Mouse (Mus musculus) midbrain, embryonic 14.5 days (tissue): ENCODE measurements at regions not wholly inside any gene's neighbourhood (a gene's known extent, or its start where the extent isn't known, plus 50 kb on each side); places are given as distances from the start of the nearest gene placed in this dataset.
A peak's percentile ranks its signal among the peaks of the same experiment; 100 is the strongest.

Experiments used
- ATAC-seq: fragments of 200-750 bp; cut with Nextera tagmentation; 2 replicates; pipeline ENCODE4 v1.8.0; 2017; ENCODE audit warnings: moderate number of reproducible peaks, moderate library complexity; ENCODE audit not compliant: low FRiP score, low TSS enrichment
- DNase-seq: peaks from one replicate; pipeline ENCODE4 v3.0.0-alpha.2; 2015
- H3K27ac ChIP-seq: fragments of 300-500 bp; sonication (generic); replicated peaks from 2 replicates; pipeline ENCODE4 v1.5.1; 2014; ENCODE audit warnings: mild to moderate bottlenecking, low read depth, low read length, moderate library complexity
- H3K27me3 ChIP-seq: fragments of 300-500 bp; sonication (generic); 2 replicates; pipeline ENCODE4 v1.6.1; 2014; ENCODE audit warnings: low read length, control low read depth, mixed read lengths; ENCODE audit not compliant: control insufficient read depth, insufficient read depth
- H3K36me3 ChIP-seq: fragments of 300-500 bp; sonication (generic); 2 replicates; pipeline ENCODE4 v1.6.1; 2014; ENCODE audit warnings: low read length, control low read depth; ENCODE audit not compliant: control insufficient read depth, insufficient read depth
- H3K4me1 ChIP-seq: fragments of 300-500 bp; sonication (generic); 2 replicates; pipeline ENCODE4 v1.6.1; 2014; ENCODE audit warnings: mild to moderate bottlenecking, antibody characterized with exemption, low read length, control low read depth; ENCODE audit not compliant: control insufficient read depth, insufficient read depth
- H3K4me2 ChIP-seq: fragments of 300-500 bp; sonication (generic); 2 replicates; pipeline ENCODE4 v1.6.1; 2014; ENCODE audit warnings: mild to moderate bottlenecking, low read length, moderate library complexity
- H3K4me3 ChIP-seq: fragments of 300-500 bp; sonication (generic); replicated peaks from 2 replicates; pipeline ENCODE4 v1.5.1; 2014; ENCODE audit warnings: low read depth, low read length
- H3K9ac ChIP-seq: fragments of 300-500 bp; sonication (generic); replicated peaks from 2 replicates; pipeline ENCODE4 v1.6.1; 2014; ENCODE audit warnings: mild to moderate bottlenecking, low read length, moderate library complexity
- H3K9me3 ChIP-seq: fragments of 300-500 bp; sonication (generic); 2 replicates; pipeline ENCODE4 v1.6.1; 2016; ENCODE audit warnings: low read length, control low read depth, mixed read lengths; ENCODE audit not compliant: control insufficient read depth
- WGBS: fragments of 180-500 bp; shearing (Covaris S2); extraction: QIAGEN DNeasy Blood & Tissue Kit; methylation state at CpG from one replicate; pipeline ENCODE4 v1.1.7; 2014; 5-methylcytosine and 5-hydroxymethylcytosine counted together

DNA sequence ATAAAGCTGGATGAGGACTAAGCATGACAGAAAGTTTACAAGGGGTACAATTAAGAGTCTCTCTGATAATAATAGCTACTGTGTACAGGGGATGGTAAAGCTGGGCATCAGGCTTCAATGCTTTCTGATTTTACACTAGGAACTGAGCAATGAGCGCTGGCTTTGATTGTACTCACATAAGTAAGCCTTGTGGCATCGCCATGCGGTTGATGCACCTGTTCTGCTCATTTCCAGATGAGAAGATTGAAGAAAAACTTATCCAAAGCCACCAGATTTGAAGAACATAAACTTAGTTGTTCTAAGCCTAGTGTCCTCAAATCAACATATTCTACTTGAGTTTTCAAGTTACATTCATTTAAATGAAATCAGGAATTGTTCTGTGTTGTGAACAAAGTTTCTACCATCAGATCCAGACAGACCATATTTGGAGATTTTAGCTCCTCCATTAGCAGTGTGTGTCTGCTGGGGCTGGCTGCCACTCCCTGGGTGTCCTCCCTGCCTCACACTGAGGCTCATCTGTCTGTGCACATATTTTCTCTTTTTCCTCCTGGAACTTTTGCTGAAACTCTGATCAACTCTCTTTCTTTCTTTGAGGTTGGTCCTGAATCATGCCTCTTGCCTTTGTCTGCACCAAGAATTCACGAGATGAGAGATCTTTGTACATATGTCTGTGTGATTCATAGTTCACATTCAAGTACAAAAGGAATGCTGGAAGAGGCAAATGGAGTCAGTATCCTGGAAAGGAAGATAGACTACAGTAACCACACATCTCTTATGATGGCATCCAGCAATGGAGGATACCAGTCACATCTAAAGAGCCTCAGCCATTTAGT lies 68.2 kb upstream of the Ifne start:
- no peak overlapping the region for H3K4me2 ChIP-seq
- ATAC-seq (no peak), DNase-seq (no peak)
- no peaks in the 10 kb centered on the region for H3K4me1 ChIP-seq
- WGBS = 87% methylated on average over 4 of the region's 4 CpGs
- no peak overlapping the region for H3K4me3 ChIP-seq
- H3K27me3 ChIP-seq = no peaks in the 10 kb centered on the region
- H3K9me3 ChIP-seq = no peaks in the 10 kb centered on the region
- no peaks in the 10 kb centered on the region for H3K36me3 ChIP-seq
- no peak overlapping the region for H3K9ac ChIP-seq
- H3K27ac ChIP-seq = no peak overlapping the region

DNA sequence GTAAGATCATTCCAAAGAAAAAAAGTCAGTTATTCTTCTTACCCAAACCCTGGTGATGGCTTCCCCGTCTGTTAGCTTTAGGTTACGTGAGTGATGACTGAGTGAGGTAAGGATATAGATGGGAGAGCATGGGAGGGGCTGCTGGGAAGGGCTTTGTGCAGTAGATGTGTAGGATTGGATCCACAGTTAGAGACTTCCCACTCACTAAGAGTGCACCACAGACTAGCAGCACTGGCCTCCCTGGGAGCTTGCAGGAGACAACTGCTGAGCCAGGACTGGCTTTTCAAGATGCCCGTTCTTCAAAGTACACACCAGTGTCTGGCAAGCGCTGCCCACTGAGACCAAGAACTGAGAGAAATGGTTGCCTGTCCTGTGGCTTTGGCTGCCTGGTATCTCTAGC lies 62.0 kb upstream of the Ifne start:
- H3K36me3 ChIP-seq = no peaks in the 10 kb centered on the region
- peaks cover 24% of the 10 kb centered on the region for H3K27me3 ChIP-seq
- H3K9me3 ChIP-seq = no peaks in the 10 kb centered on the region
- H3K9ac ChIP-seq = no peak overlapping the region
- peaks cover 3% of the 10 kb centered on the region; the same call in 1 of the 2 replicates for H3K4me1 ChIP-seq
- no peak overlapping the region for H3K4me3 ChIP-seq
- no peak overlapping the region for H3K4me2 ChIP-seq
- 84% methylated on average over 4 of the region's 4 CpGs for WGBS
- H3K27ac ChIP-seq = no peak overlapping the region
- ATAC-seq (no peak), DNase-seq (no peak)

- no peaks in the 10 kb centered on the region for H3K9me3 ChIP-seq
- H3K4me1 ChIP-seq = peaks cover 3% of the 10 kb centered on the region; the same call in 1 of the 2 replicates
- no peak overlapping the region for H3K9ac ChIP-seq
- no peak overlapping the region for H3K4me3 ChIP-seq
- WGBS = 91% methylated on average over 2 of the region's 2 CpGs
- no peak overlapping the region for H3K27ac ChIP-seq
- no peak overlapping the region for H3K4me2 ChIP-seq
- DNase-seq (no peak), ATAC-seq (no peak)
- H3K36me3 ChIP-seq = no peaks in the 10 kb centered on the region
- H3K27me3 ChIP-seq = peaks cover 30% of the 10 kb centered on the region
Measured at GRCm38 (mm10) chr4:88940670-88941069, 60.7 kb upstream of the Ifne start.

DNA sequence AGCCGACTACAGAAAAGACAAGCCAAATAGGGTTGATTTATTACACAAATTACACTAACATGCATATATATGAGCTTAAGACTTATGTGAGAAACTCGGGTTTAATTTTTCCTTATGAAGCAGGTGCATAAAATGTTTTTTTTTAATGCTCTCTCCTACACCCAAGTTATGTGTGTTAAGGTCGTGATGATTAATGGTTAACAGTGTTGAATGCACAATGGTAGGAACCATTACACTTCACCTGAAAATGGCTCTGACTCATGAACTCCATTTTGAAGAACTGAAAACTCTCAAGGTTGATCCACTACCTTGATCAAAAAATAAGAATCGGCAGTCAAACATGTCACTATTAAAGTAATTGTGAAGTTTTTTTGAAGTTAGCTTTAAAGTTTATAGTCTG lies 59.4 kb upstream of the Ifne start:
- Histone ChIP-seq H3K9me3 (no peaks in the 10 kb centered on the region), H3K36me3 (no peaks in the 10 kb centered on the region), H3K4me2 (peak overlapping the region; percentile 85), H3K4me3 (no peak overlapping the region; the same call in 1 of the 2 replicates), H3K27me3 (peaks cover 37% of the 10 kb centered on the region), H3K27ac (no peak overlapping the region), H3K9ac (no peak overlapping the region), H3K4me1 (peaks cover 3% of the 10 kb centered on the region; the same call in 1 of the 2 replicates)
- no peak for DNase-seq
- no peak for ATAC-seq
- WGBS = 76% methylated on average over 4 of the region's 4 CpGs

DNA sequence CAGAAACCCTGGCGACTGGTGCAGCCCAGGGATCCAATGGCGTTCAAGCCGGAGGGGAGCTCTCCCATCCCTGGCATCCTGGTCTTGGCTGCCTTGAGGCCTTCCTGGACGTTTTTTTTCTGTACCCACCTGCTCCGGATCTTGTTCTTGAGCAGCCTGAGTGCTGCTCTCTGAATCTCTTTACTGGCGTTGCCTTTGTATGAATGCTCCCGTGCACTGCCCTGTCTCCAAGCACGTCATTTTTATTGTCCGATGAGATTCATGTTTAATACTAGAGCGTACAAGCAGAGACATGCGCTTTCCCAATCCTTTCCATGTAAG lies 58.7 kb upstream of the Ifne start:
- peak overlapping the region; percentile 80 for H3K27ac ChIP-seq
- DNase-seq (no peak), ATAC-seq (no peak; the same call in 1 of the 2 replicates)
- H3K4me3 ChIP-seq = peak overlapping the region; percentile 59
- peaks cover 3% of the 10 kb centered on the region; the same call in 1 of the 2 replicates for H3K4me1 ChIP-seq
- H3K4me2 ChIP-seq = peak overlapping the region; percentile 85
- WGBS = 5% methylated on average over 11 of the region's 11 CpGs
- no peaks in the 10 kb centered on the region for H3K36me3 ChIP-seq
- peak overlapping the region; percentile 70 for H3K9ac ChIP-seq
- H3K27me3 ChIP-seq = peaks cover 37% of the 10 kb centered on the region
- no peaks in the 10 kb centered on the region for H3K9me3 ChIP-seq

- under 1% methylated on average over 100 of the region's 104 CpGs for WGBS
- DNase-seq = peak; percentile 85
- H3K27ac ChIP-seq = peak overlapping the region; percentile 80
Measured at GRCm38 (mm10) chr4:88937866-88938711, 58.1 kb upstream of the Ifne start.

GRCm38 (mm10) chr4:88936976-88937375 lies 57.0 kb upstream of the Ifne start:
- WGBS = 71% methylated on average over 6 of the region's 6 CpGs
- no peak overlapping the region for H3K4me2 ChIP-seq
- H3K36me3 ChIP-seq = no peaks in the 10 kb centered on the region
- H3K27ac ChIP-seq = no peak overlapping the region
- peaks cover 37% of the 10 kb centered on the region for H3K27me3 ChIP-seq
- H3K4me1 ChIP-seq = peaks cover 3% of the 10 kb centered on the region; the same call in 1 of the 2 replicates
- DNase-seq (no peak), ATAC-seq (no peak)
- H3K4me3 ChIP-seq = no peak overlapping the region
- no peak overlapping the region for H3K9ac ChIP-seq
- H3K9me3 ChIP-seq = no peaks in the 10 kb centered on the region

More at GRCm38 (mm10) chr4:88937866-88938711, 58.1 kb upstream of the Ifne start:
- peak overlapping the region; percentile 85 for H3K4me2 ChIP-seq
- H3K27me3 ChIP-seq = peaks cover 37% of the 10 kb centered on the region
- H3K4me3 ChIP-seq = peak overlapping the region; percentile 59
- H3K9ac ChIP-seq = peak overlapping the region; percentile 70
- no peaks in the 10 kb centered on the region for H3K36me3 ChIP-seq
- no peaks in the 10 kb centered on the region for H3K9me3 ChIP-seq
- peak; percentile 94 for ATAC-seq
- peaks cover 3% of the 10 kb centered on the region; the same call in 1 of the 2 replicates for H3K4me1 ChIP-seq

GRCm38 (mm10) chr4:88935901-88936300 lies 55.9 kb upstream of the Ifne start:
- no peak overlapping the region for H3K4me3 ChIP-seq
- no peak overlapping the region for H3K27ac ChIP-seq
- H3K36me3 ChIP-seq = no peaks in the 10 kb centered on the region
- no peak for DNase-seq
- peaks cover 3% of the 10 kb centered on the region; the same call in 1 of the 2 replicates for H3K4me1 ChIP-seq
- ATAC-seq = no peak
- no peak overlapping the region for H3K9ac ChIP-seq
- H3K4me2 ChIP-seq = no peak overlapping the region
- H3K9me3 ChIP-seq = no peaks in the 10 kb centered on the region
- H3K27me3 ChIP-seq = peaks cover 37% of the 10 kb centered on the region
- WGBS = 87% methylated on average over 2 of the region's 2 CpGs
